Mouse (Mus musculus): Measurements from ENCODE around the gene Phkg1. TPM values are rescaled to one million over a fixed set of nuclear protein-coding genes. Genes with fewer than 3 reads are reported as not detected.
"Not testable (repeated sequence)": the region's sequence is repeated elsewhere in the genome, so short reads cannot be mapped to it uniquely, and the experiment has no call there.

Phkg1 gene
- polyA plus RNA-seq (2015; fragmentation: Nextera tagmentation; extraction: Ambion mirVana), result 0.40 and 0.56 TPM in 2 replicates

DNA sequence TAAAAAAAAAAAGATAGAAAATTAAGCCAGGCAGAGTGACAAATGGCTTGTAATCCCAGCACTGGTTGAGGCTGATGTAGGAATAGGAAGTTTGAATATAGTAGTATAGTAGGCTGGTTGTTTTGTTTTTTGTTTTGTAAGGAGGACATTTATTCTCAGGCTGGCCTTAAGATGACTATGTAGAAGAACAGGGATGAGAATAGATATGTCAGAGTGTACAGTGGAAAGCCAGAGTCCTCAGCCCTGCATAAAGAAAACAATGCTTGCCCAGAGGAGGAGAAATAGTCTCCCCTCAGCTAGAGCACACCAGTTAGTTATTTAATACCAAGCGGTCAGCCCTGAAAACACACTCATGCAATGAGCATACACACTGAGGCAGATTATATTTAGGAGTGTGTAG is at the start of gene Phkg1:
Gene Phkg1, minus strand, starts transcription at position 101 of the 400 bp plus-strand sequence.
- Histone ChIP-seq H3K9me3 (no peaks in the 10 kb centered on the region), H3K4me2 (no peak within 1 kb of the TSS), H3K4me1 (peaks cover 12% of the 10 kb centered on the region), H3K27ac (no peak within 1 kb of the TSS), H3K27me3 (replicated peaks) (no peaks in the 10 kb centered on the region), H3K9ac (no peak within 1 kb of the TSS), H3K36me3 (replicated peaks) (0 out of 2 replicates have a peak, but pooled peaks cover 15% of the 10 kb centered on the region), H3K4me3 (no peak within 1 kb of the TSS)
- 97% methylated on average over 1 of the region's 1 CpGs for WGBS
- ATAC-seq (replicated peaks), result no peak

DNA sequence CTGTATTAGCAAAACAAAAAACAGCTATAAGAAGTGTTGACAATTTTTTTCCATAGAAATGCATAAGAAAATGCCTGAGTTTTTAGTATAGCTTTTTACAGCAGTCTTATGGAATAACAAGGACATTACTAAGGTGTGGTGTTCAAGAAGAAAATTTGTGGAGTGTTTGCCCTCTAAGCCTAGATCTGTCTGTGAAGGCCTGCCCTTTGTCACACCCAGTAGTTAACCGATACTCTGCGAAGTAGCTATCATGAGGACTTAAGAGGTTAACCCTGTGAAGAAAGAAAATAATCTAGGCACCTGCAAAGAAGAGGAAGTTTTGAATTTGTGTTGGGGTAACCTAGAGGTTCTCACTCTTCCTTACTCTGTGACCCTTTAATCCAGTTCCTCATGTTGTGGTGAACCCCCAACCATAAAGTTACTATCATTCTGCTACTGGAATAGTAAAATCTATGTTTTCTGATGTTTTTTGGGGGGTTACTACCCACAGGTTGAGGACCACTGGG is 49.2 kb upstream of the Phkg1 start:
- 96% methylated on average over 2 of the region's 2 CpGs for WGBS
- no peak overlapping the region for H3K9ac ChIP-seq
- peaks cover 10% of the 10 kb centered on the region for H3K4me1 ChIP-seq
- H3K27me3 ChIP-seq (replicated peaks), result no peaks in the 10 kb centered on the region
- no peak overlapping the region for H3K27ac ChIP-seq
- H3K9me3 ChIP-seq, result no peaks in the 10 kb centered on the region
- no peaks in the 10 kb centered on the region for H3K36me3 ChIP-seq (replicated peaks)
- no peak overlapping the region for H3K4me2 ChIP-seq
- ATAC-seq (replicated peaks), result no peak
- H3K4me3 ChIP-seq, result no peak overlapping the region

DNA sequence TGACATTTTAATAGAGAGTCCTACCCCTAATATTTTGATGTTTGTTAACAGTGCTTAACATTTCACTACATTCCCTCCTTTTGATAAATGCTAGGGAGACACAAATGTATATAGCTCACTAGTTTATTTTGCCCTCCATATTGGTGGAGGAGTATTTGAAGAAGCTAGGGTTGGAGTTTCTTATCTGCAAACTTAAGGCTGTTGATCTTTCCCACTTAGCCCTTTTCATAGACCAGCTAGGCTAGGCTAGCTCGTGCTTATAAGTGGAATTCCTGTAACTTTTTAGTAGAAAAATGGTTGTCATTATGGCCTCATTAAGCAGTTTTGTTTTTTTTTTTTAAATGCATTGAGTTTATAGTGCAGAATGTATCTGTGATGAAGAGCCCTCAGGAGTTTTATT is 45.1 kb upstream of the Phkg1 start:
- H3K4me1 ChIP-seq, result peaks cover 11% of the 10 kb centered on the region
- no peak overlapping the region for H3K4me3 ChIP-seq
- no peak overlapping the region for H3K27ac ChIP-seq
- 86% methylated on average over 1 of the region's 1 CpGs for WGBS
- H3K27me3 ChIP-seq (replicated peaks), result no peaks in the 10 kb centered on the region
- no peak overlapping the region for H3K9ac ChIP-seq
- H3K36me3 ChIP-seq (replicated peaks), result no peaks in the 10 kb centered on the region
- ATAC-seq (replicated peaks), result no peak
- H3K9me3 ChIP-seq, result no peaks in the 10 kb centered on the region
- no peak overlapping the region for H3K4me2 ChIP-seq

DNA sequence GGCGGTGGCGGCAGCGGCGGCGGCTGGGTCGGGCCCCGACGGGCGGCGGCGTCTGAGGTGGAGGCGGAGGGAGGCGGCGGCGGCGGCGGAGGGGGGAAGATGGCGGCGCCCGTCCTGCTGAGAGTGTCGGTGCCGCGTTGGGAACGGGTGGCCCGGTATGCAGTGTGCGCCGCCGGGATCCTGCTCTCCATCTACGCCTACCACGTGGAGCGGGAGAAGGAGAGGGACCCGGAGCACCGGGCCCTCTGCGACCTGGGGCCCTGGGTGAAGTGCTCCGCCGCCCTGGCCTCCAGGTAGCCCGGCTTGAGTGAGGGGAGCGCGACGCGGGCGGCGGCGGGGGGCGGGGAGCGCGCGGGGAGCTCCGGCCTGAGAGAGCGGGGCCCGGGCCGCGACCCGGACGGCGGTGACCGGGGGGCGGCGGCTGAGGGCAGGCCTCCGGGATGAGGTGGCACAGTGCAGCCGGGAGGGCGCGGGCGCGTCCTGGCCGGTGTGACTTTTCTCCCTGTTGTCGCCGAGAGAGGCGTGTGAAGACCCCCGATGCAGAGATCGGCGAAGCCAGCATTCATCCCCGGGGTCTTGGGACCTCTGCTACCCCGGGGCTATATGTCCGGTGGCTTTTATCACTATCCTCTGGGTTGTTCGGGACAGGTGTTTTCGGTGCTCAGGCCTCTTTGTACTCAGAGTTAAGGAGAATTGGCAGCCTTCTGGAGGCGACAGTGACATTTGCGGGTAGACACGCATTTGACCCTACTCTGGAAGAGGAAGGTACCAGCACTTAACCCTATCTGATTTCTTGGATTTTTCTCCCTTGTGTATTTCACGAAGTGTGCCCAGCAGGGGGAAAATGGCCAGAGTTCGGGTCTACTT is 44.0 kb upstream of the Phkg1 start:
- Histone ChIP-seq H3K27ac (peak overlapping the region; percentile 68), H3K4me1 (peaks cover 11% of the 10 kb centered on the region), H3K9ac (peak overlapping the region; percentile 58), H3K4me3 (peak overlapping the region; percentile 58), H3K4me2 (peak overlapping the region; percentile 77)
- H3K36me3 ChIP-seq (replicated peaks); H3K27me3 ChIP-seq (replicated peaks); H3K9me3 ChIP-seq: not testable (repeated sequence)
- ATAC-seq (replicated peaks), result peak; percentile 76
- WGBS, result under 1% methylated on average over 49 of the region's 82 CpGs

- Histone ChIP-seq H3K4me3 (peak within 1 kb of the TSS; percentile 58), H3K9me3 (no peaks in the 10 kb centered on the region), H3K9ac (peak within 1 kb of the TSS; percentile 58), H3K27me3 (replicated peaks) (no peaks in the 10 kb centered on the region), H3K4me2 (peak within 1 kb of the TSS; percentile 77), H3K4me1 (peaks cover 11% of the 10 kb centered on the region), H3K36me3 (replicated peaks) (no peaks in the 10 kb centered on the region), H3K27ac (peak within 1 kb of the TSS; percentile 77)
- ATAC-seq (replicated peaks), result peak; percentile 96
- under 1% methylated on average over 58 of the region's 59 CpGs for WGBS
Measured at GRCm38 (mm10) chr5:129941495-129942045, 43.2 kb upstream of the Phkg1 start, which contains the start of gene Vkorc1l1. Gene Vkorc1l1, plus strand, starts transcription at chr5:129941970.

- peak overlapping the region; percentile 53 for H3K4me2 ChIP-seq
- H3K4me3 ChIP-seq, result peak overlapping the region; percentile 58
- H3K4me1 ChIP-seq, result peaks cover 11% of the 10 kb centered on the region
- H3K27me3 ChIP-seq (replicated peaks), result no peaks in the 10 kb centered on the region
- peak overlapping the region; percentile 77 for H3K27ac ChIP-seq
- 9% methylated on average over 9 of the region's 9 CpGs for WGBS
- ATAC-seq (replicated peaks), result no peak
- no peaks in the 10 kb centered on the region for H3K9me3 ChIP-seq
- peak overlapping the region; percentile 35 for H3K9ac ChIP-seq
- H3K36me3 ChIP-seq (replicated peaks), result no peaks in the 10 kb centered on the region
Measured at GRCm38 (mm10) chr5:129940736-129941494, 42.6 kb upstream of the Phkg1 start.

GRCm38 (mm10) chr5:129940281-129940680 is 41.9 kb upstream of the Phkg1 start:
- ATAC-seq (replicated peaks), result no peak

DNA sequence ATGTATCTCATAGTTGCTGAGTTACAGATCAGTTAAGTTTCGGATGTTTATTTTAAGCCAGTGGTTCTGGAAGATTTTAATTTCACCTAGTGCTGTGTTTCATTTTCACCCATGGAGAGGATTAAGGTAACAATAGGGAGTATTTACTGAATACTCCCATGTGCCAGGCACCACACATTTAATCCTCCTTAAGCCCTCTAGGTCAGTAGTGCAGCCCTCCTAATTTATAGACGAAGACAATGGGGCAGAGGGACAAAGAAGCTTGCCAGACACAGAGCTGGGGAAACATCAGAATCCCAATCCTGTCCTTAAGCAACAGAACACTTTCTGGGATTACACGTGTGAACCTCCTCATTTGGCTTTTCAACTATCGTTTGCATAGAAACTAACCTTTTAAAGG is 38.6 kb upstream of the Phkg1 start:
- H3K9ac ChIP-seq, result no peak overlapping the region
- 16% methylated on average over 4 of the region's 4 CpGs for WGBS
- H3K9me3 ChIP-seq, result no peaks in the 10 kb centered on the region
- H3K27me3 ChIP-seq (replicated peaks), result no peaks in the 10 kb centered on the region
- no peak overlapping the region for H3K4me3 ChIP-seq
- H3K27ac ChIP-seq, result no peak overlapping the region
- ATAC-seq (replicated peaks), result no peak
- H3K36me3 ChIP-seq (replicated peaks), result no peaks in the 10 kb centered on the region
- H3K4me1 ChIP-seq, result no peaks in the 10 kb centered on the region
- H3K4me2 ChIP-seq, result no peak overlapping the region

More at GRCm38 (mm10) chr5:129940281-129940680, 41.9 kb upstream of the Phkg1 start:
- Histone ChIP-seq H3K27ac (no peak overlapping the region), H3K9me3 (no peaks in the 10 kb centered on the region), H3K9ac (no peak overlapping the region), H3K27me3 (replicated peaks) (no peaks in the 10 kb centered on the region), H3K4me1 (peaks cover 11% of the 10 kb centered on the region), H3K36me3 (replicated peaks) (no peaks in the 10 kb centered on the region), H3K4me3 (no peak overlapping the region), H3K4me2 (no peak overlapping the region)
- WGBS, result 61% methylated on average over 2 of the region's 2 CpGs

GRCm38 (mm10) chr5:129929924-129930855 is 31.8 kb upstream of the Phkg1 start:
- H3K4me2 ChIP-seq, result no peak overlapping the region
- ATAC-seq (replicated peaks), result no peak
- H3K9me3 ChIP-seq, result no peaks in the 10 kb centered on the region
- H3K9ac ChIP-seq, result no peak overlapping the region
- H3K27ac ChIP-seq, result no peak overlapping the region
- H3K4me3 ChIP-seq, result no peak overlapping the region
- 54% methylated on average over 9 of the region's 9 CpGs for WGBS
- no peaks in the 10 kb centered on the region for H3K4me1 ChIP-seq
- H3K27me3 ChIP-seq (replicated peaks), result no peaks in the 10 kb centered on the region
- no peaks in the 10 kb centered on the region for H3K36me3 ChIP-seq (replicated peaks)

DNA sequence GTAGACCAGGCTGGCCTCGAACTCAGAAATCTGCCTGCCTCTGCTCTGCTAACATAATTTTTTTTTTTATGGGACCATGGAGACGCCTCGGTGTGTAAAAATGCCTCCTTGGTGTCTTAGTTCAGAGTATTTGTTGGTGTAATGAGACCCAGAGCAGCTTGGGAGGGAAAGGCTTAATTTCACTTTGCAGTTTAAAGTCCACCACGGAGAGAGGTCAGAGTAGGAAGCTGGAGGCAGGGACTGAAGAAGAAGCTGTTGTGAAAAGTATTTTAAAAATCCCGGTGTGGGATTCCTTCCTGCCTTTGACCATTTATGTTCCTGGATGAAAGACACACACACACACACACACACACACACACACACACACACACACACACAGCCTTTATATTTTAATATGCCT is 27.6 kb upstream of the Phkg1 start:
- Histone ChIP-seq H3K36me3 (replicated peaks) (no peaks in the 10 kb centered on the region), H3K4me2 (no peak overlapping the region), H3K4me1 (no peaks in the 10 kb centered on the region), H3K4me3 (no peak overlapping the region), H3K27ac (no peak overlapping the region), H3K27me3 (replicated peaks) (no peaks in the 10 kb centered on the region), H3K9me3 (no peaks in the 10 kb centered on the region), H3K9ac (no peak overlapping the region)
- no peak for ATAC-seq (replicated peaks)
- 77% methylated on average over 5 of the region's 5 CpGs for WGBS

DNA sequence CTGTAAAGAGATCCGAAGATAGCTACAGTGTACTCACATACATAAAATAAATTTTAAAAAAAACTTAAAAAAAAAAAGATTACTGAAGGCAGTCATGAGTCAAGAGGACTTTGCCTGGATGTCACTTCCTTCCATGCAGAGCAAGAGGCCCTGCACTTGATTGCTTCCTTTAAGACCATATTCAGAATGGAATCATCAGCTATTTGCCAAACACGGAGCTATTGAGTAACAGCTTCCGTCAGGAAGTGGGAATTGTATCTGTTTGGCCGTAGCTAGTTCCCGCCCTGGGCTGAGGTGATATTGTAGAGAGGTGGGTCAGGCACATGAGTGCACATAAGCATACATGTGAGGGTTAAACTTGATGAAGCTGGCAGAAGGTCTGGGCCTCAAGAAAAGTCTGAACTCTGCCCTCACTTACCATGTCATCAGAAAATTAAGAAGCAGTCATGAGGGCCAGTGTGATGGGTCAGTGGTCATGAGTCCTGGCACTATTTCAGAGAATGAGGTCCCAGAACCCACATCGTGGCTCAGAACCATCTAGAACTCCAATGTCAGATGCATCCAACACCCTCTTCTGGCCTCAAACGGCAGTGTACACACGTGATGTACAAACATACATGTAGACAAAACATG is 26.6 kb upstream of the Phkg1 start:
- Histone ChIP-seq H3K9ac (no peak overlapping the region), H3K27ac (no peak overlapping the region), H3K9me3 (no peaks in the 10 kb centered on the region), H3K4me3 (no peak overlapping the region), H3K4me1 (no peaks in the 10 kb centered on the region), H3K4me2 (no peak overlapping the region), H3K27me3 (replicated peaks) (no peaks in the 10 kb centered on the region), H3K36me3 (replicated peaks) (no peaks in the 10 kb centered on the region)
- WGBS, result 89% methylated on average over 8 of the region's 8 CpGs
- ATAC-seq (replicated peaks), result no peak
